Mouse (Mus musculus): ENCODE results near the gene Sh2d7. TPM values are rescaled to one million over a fixed set of nuclear protein-coding genes. Genes with fewer than 3 reads are reported as not detected.

Sh2d7 gene
- polyA plus RNA-seq, 1 experiment from 2014 or later, result not detected

DNA sequence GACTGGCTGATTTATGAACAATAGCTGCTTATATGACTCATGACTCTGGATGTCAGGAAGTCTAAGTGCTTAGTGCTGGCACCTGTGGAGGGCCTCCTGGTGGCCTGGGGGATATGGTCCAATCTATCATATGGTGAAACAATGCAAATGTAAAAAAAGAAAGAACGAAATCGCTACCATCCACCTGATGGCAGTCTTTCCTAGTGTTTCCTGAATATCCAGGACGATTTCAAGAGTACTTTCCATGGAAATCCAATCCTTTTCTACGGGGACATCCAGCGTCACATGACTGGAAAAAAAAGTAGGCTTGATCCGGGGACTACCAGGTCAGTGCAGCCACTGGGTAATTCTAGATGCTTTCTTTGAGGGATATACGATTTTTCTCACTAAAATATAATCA, 11.1 kb upstream of the Sh2d7 start:
- no peak for ATAC-seq (ENCODE audit: low FRiP score)
- Histone ChIP-seq H3K4me2 (no peak overlapping the region), H3K36me3 (no peaks in the 10 kb centered on the region), H3K9ac (replicated peaks) (no peak overlapping the region), H3K9me3 (replicated peaks) (no peaks in the 10 kb centered on the region), H3K4me3 (replicated peaks) (no peak overlapping the region), H3K4me1 (no peaks in the 10 kb centered on the region), H3K27ac (replicated peaks) (no peak overlapping the region), H3K27me3 (replicated peaks) (no peaks in the 10 kb centered on the region)
- 77% methylated on average over 7 of the region's 7 CpGs for WGBS

DNA sequence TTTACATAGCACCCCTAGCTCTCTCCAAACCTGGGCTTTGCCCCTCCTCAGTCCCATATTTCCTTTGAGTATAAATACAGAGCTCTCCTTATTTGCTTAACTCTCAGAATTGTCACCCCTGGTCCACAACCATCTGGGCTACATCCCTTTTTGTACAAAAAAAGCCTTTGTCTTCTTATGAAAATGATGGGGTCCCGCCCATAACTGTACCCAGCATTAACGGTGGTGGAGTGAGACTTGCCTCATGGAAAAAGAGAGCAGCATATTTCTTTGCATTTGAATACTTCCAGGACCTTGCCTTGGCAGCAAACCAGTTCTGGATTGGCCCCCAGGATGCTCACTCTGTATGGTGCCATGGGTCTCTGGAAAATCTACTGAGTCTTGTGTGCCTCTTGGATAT, 8.8 kb upstream of the Sh2d7 start:
- no peak overlapping the region for H3K4me3 ChIP-seq (replicated peaks)

DNA sequence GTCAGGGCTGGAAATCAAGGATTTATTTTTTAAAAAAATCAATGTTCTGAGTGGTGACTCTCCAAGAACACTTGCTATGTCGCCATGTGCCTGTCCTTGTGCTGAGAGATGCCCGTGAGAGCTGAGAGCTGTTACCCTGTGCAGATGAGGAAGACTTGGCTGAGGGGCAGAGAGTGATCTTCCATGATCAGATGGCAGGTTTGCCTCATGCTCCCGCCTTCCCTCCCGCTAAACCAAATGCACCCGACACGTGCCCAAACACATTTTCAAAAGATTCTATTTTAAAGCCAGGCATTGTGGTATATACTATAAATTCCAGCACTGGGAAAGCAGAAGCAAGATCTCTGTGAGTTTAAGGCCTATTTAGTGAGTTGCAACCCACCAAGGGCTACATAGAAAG, 7.9 kb upstream of the Sh2d7 start:
- Histone ChIP-seq H3K4me2 (no peak overlapping the region), H3K27ac (replicated peaks) (no peak overlapping the region), H3K4me3 (replicated peaks) (no peak overlapping the region), H3K9me3 (replicated peaks) (no peaks in the 10 kb centered on the region), H3K36me3 (no peaks in the 10 kb centered on the region), H3K4me1 (peaks cover 7% of the 10 kb centered on the region), H3K9ac (replicated peaks) (no peak overlapping the region), H3K27me3 (replicated peaks) (0 out of 2 replicates have a peak, but pooled peaks cover 3% of the 10 kb centered on the region)
- no peak for ATAC-seq (ENCODE audit: low FRiP score)
- 86% methylated on average over 6 of the region's 6 CpGs for WGBS

More for the DNA sequence above, 8.8 kb upstream of the Sh2d7 start:
- no peaks in the 10 kb centered on the region for H3K9me3 ChIP-seq (replicated peaks)
- H3K9ac ChIP-seq (replicated peaks), result no peak overlapping the region
- H3K36me3 ChIP-seq, result no peaks in the 10 kb centered on the region
- H3K27me3 ChIP-seq (replicated peaks), result 0 out of 2 replicates have a peak, but pooled peaks cover 3% of the 10 kb centered on the region
- 76% methylated on average over 2 of the region's 2 CpGs for WGBS
- H3K4me1 ChIP-seq, result peaks cover 7% of the 10 kb centered on the region
- no peak for ATAC-seq (ENCODE audit: low FRiP score)
- H3K27ac ChIP-seq (replicated peaks), result no peak overlapping the region
- H3K4me2 ChIP-seq, result no peak overlapping the region

DNA sequence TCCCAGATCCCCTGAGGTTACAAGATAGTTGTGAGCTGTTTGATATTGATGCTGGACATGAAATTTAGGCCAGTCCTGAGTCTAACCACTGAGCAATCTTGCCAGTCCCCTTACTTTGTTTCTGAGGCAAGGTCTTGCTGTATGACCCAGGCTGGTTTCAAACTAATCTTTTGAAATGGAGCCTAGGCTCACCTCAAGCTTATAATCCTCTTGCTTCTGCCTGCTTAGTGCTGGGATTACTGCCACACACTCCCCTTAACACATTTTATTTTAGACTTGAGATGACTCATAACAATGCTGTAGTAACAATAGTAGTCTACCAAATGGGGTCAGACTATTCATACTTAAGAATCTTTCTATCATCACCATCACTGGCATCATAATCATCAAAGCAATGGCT, 7.4 kb upstream of the Sh2d7 start:
- no peak for ATAC-seq (ENCODE audit: low FRiP score)
- H3K4me1 ChIP-seq, result peaks cover 7% of the 10 kb centered on the region
- no peak overlapping the region for H3K27ac ChIP-seq (replicated peaks)
- H3K9me3 ChIP-seq (replicated peaks), result no peaks in the 10 kb centered on the region
- no peak overlapping the region for H3K4me2 ChIP-seq
- no peak overlapping the region for H3K4me3 ChIP-seq (replicated peaks)
- H3K27me3 ChIP-seq (replicated peaks), result 0 out of 2 replicates have a peak, but pooled peaks cover 3% of the 10 kb centered on the region
- H3K9ac ChIP-seq (replicated peaks), result no peak overlapping the region
- H3K36me3 ChIP-seq, result no peaks in the 10 kb centered on the region

DNA sequence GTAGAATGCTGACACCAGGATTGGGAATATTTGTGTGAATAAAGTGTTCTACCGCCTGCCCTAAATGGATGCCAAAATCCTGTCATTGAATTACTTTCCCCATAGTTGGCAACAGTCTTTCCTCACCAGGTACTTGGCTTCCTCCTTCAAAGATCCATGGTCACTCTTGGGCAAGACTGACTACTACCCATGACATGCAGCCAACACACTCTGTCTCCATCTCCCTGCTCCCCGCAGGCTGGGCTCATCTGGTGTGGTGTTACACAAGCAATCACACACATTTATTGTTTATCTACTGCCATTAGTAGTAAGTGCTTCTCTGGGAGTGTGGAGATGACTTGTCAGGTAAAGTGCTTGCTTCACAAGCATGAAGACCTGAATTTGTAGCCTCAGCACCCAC, 5.9 kb upstream of the Sh2d7 start:
- no peaks in the 10 kb centered on the region for H3K9me3 ChIP-seq (replicated peaks)
- H3K4me2 ChIP-seq, result no peak overlapping the region
- H3K4me1 ChIP-seq, result peaks cover 11% of the 10 kb centered on the region
- no peak overlapping the region for H3K27ac ChIP-seq (replicated peaks)
- no peak overlapping the region for H3K4me3 ChIP-seq (replicated peaks)
- H3K27me3 ChIP-seq (replicated peaks), result 0 out of 2 replicates have a peak, but pooled peaks cover 3% of the 10 kb centered on the region
- WGBS, result 69% methylated on average over 2 of the region's 2 CpGs
- no peak for ATAC-seq (ENCODE audit: low FRiP score)
- H3K9ac ChIP-seq (replicated peaks), result no peak overlapping the region
- H3K36me3 ChIP-seq, result no peaks in the 10 kb centered on the region

DNA sequence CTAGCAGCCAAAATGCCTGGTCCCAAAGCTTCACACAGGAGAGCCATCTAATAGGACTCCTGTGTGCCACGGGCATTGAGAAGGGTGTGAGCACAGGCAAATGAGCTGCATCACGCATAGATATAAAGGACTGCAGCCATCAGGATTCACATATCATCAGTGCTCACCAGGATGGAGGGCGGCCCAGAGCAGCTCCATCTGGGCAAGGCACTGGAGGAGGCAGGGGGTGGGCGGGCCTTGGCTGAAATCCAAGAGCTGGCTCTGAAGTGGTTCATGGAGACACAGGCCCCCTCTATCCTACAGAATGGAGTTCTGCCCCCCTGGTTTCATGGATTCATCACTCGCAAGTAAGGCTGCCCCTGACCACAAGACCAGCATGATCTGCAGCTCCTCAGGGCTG, 4.8 kb upstream of the Sh2d7 start:
- Histone ChIP-seq H3K9ac (replicated peaks) (no peak overlapping the region), H3K4me2 (no peak overlapping the region), H3K27me3 (replicated peaks) (0 out of 2 replicates have a peak, but pooled peaks cover 3% of the 10 kb centered on the region), H3K9me3 (replicated peaks) (no peaks in the 10 kb centered on the region), H3K4me3 (replicated peaks) (no peak overlapping the region), H3K4me1 (peaks cover 11% of the 10 kb centered on the region), H3K27ac (replicated peaks) (peak overlapping the region; percentile 54), H3K36me3 (no peaks in the 10 kb centered on the region)
- WGBS, result 38% methylated on average over 5 of the region's 5 CpGs
- ATAC-seq (ENCODE audit: low FRiP score), result peak; percentile 59; the same call in 1 of the 2 replicates

DNA sequence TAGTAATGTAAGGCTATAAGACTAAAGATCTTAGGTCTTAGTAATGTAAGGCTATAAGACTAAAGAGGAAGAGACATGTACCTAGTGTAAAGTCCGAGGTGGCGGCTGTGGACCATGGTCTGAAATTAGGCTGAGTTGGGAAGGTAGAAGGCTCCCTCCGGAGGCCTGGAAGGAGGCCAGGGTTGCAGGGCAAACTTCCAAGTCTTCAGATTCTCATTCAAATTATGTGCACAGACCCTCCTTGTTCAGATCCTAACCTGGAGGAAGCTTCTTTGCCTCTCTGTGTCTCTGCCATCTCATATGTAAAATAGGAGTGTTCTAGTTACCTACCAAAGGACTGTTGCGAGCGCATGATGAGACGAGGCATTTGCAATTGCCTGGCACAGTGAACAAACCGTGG, 2.5 kb upstream of the Sh2d7 start:
- Histone ChIP-seq H3K36me3 (no peaks in the 10 kb centered on the region), H3K9me3 (replicated peaks) (no peaks in the 10 kb centered on the region), H3K27ac (replicated peaks) (no peak overlapping the region), H3K4me2 (no peak overlapping the region), H3K9ac (replicated peaks) (no peak overlapping the region), H3K4me1 (peaks cover 11% of the 10 kb centered on the region), H3K27me3 (replicated peaks) (0 out of 2 replicates have a peak, but pooled peaks cover 3% of the 10 kb centered on the region), H3K4me3 (replicated peaks) (no peak overlapping the region)
- ATAC-seq (ENCODE audit: low FRiP score), result no peak
- 50% methylated on average over 7 of the region's 7 CpGs for WGBS

DNA sequence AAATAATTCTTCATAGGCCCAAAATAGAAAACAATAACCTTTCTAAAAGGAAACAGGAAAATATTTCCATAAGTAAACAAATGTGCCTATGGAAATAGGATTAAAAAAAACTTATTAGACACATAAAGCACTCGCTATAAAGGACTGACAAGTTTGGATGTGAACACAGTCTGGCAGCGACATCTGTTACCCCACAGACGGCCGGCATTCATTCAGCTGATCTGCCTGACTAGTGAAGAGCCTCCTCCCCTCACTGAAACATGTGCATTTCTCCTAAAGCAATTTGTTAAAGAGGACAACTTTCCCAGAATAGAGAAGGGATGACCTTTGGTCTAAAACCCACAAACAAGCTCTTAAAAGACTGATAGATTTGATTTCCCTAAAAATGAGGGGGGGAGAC, 1.8 kb upstream of the Sh2d7 start:
- H3K27ac ChIP-seq (replicated peaks), result no peak overlapping the region
- no peak overlapping the region for H3K4me3 ChIP-seq (replicated peaks)
- no peak for ATAC-seq (ENCODE audit: low FRiP score)
- 23% methylated on average over 4 of the region's 4 CpGs for WGBS
- no peak overlapping the region for H3K9ac ChIP-seq (replicated peaks)
- H3K27me3 ChIP-seq (replicated peaks), result 0 out of 2 replicates have a peak, but pooled peaks cover 3% of the 10 kb centered on the region
- no peak overlapping the region for H3K4me2 ChIP-seq
- H3K9me3 ChIP-seq (replicated peaks), result no peaks in the 10 kb centered on the region
- no peaks in the 10 kb centered on the region for H3K36me3 ChIP-seq
- H3K4me1 ChIP-seq, result peaks cover 11% of the 10 kb centered on the region

DNA sequence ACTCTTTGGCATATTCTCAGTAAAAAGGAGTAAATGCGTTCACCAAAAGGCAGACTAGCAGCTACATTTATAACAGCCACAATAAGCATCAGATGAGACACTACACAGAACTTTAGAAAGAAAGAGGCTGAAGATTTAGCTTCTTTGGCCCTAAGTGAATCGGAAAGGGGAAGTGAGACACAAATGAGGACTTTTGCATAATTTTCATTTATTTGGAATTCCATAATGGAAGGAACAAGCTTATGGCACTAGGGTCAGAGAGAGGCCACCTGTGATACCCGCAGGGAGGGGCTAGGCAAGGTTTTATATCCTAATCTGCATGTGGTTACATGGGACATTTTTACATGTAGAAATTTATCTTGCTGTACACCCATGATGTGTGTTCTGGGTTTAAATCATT, 1.3 kb upstream of the Sh2d7 start:
- WGBS, result 69% methylated on average over 3 of the region's 3 CpGs
- no peak for ATAC-seq (ENCODE audit: low FRiP score)
- no peak overlapping the region for H3K27ac ChIP-seq (replicated peaks)
- H3K36me3 ChIP-seq, result no peaks in the 10 kb centered on the region
- peaks cover 11% of the 10 kb centered on the region for H3K4me1 ChIP-seq
- no peaks in the 10 kb centered on the region for H3K9me3 ChIP-seq (replicated peaks)
- H3K27me3 ChIP-seq (replicated peaks), result 0 out of 2 replicates have a peak, but pooled peaks cover 3% of the 10 kb centered on the region
- no peak overlapping the region for H3K4me2 ChIP-seq
- no peak overlapping the region for H3K4me3 ChIP-seq (replicated peaks)
- H3K9ac ChIP-seq (replicated peaks), result no peak overlapping the region

DNA sequence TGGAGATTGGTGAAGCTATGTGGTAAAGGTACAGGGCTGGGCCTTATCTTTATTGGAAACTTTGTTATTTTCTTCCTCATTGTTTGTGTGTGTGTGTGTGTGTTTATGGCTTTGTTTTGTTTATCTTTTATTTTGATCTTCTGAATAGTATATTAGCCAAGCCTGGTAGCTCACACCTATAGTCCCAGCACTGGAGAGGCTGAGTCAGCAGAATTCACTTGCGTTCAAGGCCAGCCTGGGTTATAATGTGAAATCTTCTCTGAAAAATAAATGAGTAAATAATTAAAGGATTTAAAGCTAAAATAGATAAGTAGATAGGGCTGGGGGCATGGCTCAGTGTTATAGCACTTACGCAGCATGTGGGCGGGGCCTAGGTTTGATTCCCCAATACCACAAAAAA, 540 bp upstream of the Sh2d7 start:
- no peaks in the 10 kb centered on the region for H3K36me3 ChIP-seq
- H3K9me3 ChIP-seq (replicated peaks), result no peaks in the 10 kb centered on the region
- no peak overlapping the region for H3K9ac ChIP-seq (replicated peaks)
- H3K4me2 ChIP-seq, result no peak overlapping the region
- no peak overlapping the region for H3K4me3 ChIP-seq (replicated peaks)
- no peak for ATAC-seq (ENCODE audit: low FRiP score)
- 91% methylated on average over 3 of the region's 3 CpGs for WGBS
- no peaks in the 10 kb centered on the region for H3K27me3 ChIP-seq (replicated peaks)
- no peak overlapping the region for H3K27ac ChIP-seq (replicated peaks)
- peaks cover 11% of the 10 kb centered on the region for H3K4me1 ChIP-seq

DNA sequence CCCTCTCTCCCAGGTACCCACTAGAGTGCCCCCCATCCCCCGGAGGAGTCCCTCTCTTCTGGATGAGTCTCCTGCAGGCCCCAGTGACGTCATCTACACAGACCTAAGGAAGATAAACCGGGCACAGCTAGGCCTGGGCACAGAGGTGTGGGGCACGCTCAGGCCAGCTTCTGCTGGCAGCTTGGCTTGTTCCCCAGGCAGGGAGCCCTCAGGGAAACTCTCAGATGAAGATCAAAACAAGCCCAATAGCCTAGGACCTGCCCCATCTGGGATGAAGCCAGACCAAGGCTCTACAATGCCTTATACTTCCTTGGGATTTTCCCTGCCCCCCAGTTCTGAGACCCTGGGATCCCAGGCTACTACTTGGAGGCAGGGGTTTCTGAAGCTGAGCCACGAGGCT, 2.0 kb downstream of the Sh2d7 start:
- H3K9me3 ChIP-seq (replicated peaks), result no peaks in the 10 kb centered on the region
- no peaks in the 10 kb centered on the region for H3K27me3 ChIP-seq (replicated peaks)
- no peak overlapping the region for H3K4me2 ChIP-seq
- no peak overlapping the region for H3K4me3 ChIP-seq (replicated peaks)
- peaks cover 7% of the 10 kb centered on the region; the same call in 1 of the 2 replicates for H3K36me3 ChIP-seq
- H3K9ac ChIP-seq (replicated peaks), result no peak overlapping the region
- peaks cover 5% of the 10 kb centered on the region for H3K4me1 ChIP-seq
- ATAC-seq (ENCODE audit: low FRiP score), result no peak
- 84% methylated on average over 5 of the region's 5 CpGs for WGBS
- H3K27ac ChIP-seq (replicated peaks), result no peak overlapping the region

DNA sequence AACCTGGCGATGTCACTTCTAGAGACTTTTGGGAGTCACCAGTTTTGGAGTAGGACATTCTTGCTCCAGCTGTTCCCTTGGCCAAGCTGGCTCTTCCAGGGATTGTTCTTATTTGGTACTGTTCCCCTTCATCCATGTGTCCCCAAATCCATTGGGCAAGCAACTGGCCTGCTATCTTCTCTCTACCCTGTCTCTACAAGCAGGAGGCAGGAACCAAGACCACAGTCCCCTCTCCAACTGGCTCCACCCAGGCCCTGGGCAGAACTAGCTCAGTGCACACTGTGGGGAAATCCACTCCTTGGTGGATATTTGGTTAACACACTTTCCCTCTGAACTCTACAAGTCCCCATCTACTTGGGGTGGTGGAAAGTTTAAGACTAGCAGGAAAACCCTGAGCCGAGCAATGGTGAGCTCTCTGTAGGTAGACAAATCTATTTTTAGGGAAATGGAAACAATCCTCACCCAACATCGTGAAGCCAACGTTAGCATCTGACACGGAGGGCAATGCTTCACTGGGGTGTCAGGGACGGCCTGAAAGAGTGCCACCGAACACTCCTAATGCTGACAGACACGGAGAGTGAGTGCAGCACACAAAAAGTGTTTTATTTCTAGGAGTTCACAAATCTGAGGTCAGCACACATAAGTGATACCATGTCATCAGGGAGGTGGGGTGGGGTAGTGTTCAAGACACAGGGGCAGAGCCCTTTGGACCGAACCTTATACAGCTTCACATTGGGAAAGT, 5.6 kb downstream of the Sh2d7 start:
- H3K4me1 ChIP-seq, result no peaks in the 10 kb centered on the region
- no peaks in the 10 kb centered on the region for H3K27me3 ChIP-seq (replicated peaks)
- ATAC-seq (ENCODE audit: low FRiP score), result no peak
- peaks cover 11% of the 10 kb centered on the region; the same call in 1 of the 2 replicates for H3K36me3 ChIP-seq
- no peak overlapping the region for H3K4me3 ChIP-seq (replicated peaks)
- 88% methylated on average over 9 of the region's 9 CpGs for WGBS
- no peaks in the 10 kb centered on the region for H3K9me3 ChIP-seq (replicated peaks)
- no peak overlapping the region for H3K27ac ChIP-seq (replicated peaks)
- H3K9ac ChIP-seq (replicated peaks), result no peak overlapping the region
- H3K4me2 ChIP-seq, result no peak overlapping the region
